Mouse (Mus musculus) induced T-regulatory cell, adult 2 months (primary cell): Measurements from ENCODE around the gene Dlx3.

Source experiments
- DNase-seq: peaks from one replicate; pipeline ENCODE4 v3.0.0-alpha.2; 2012; ENCODE audit warnings: low read depth

The Dlx3 gene

DNA sequence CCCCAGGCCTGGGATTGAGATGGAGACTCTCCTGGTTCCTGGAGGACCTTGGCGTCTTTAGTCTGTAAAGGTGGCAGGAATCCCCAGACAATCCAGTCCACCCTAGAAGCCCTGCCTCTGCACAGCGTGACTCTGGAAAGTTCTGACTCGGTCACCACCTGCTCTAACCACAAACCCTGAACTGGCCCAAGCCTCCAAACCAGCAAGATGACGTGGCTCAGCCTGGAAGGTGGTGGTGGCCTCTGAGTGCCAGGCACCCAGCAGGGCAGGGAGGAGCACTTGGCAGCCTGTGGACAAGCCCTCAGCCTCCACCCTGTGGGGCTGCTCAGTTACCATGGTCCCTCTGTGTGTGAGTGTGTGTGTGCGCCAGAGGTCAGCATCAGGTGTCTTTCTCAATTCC, 38.0 kb downstream of the Dlx3 start:
- no peak for DNase-seq

DNA sequence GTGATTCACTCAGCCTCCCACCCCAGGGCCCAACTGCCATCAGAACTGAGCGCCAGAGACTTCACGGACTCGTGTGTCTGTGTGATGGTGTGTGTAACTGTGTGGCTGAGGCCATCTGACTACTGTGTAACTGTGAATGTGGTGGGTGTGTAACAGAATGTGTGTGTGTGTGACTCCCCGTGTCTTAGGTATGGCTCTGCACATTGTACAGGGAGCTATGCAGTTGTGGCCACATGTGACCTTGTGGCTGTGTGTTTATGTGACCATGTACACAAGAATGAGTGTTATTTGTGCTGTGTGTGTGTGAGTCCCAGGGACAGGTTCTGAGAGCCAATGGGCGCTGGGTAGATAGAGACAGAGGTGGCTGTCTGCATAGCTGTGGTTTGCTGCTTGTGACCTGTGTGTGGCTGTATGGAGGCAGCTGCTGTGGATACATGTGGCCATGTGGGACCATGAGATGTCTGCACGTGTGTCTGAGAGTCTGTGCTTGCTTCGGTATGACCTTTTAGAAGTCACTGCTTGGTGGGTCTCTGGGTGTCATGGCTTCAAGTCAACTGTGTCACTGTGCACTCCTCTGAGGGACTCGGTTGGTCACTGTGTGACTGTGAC, 39.9 kb downstream of the Dlx3 start:
- DNase-seq, result no peak

DNA sequence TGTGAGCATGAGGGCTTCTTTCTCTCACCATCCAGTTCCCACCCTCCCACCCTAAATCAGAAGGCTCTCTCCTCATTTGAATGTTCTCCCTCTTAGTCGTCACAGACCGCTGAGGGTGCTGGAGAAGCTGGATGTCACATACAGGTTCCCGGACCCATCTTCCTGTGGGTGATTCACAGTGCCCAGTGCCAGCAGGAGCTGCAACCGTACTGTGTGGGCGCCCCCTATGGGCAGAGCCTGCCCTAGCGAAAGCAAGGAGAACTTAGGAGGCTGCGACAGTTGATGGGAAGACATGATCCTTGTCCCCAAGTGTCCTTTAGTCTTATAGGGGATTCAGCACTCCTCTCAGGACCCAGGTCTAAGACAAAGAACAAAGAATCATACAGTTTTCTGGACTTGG, 40.8 kb downstream of the Dlx3 start:
- peak; percentile 19 for DNase-seq

- no peak for DNase-seq
These were observed 41.8 kb downstream of the Dlx3 start for GRCm38 (mm10) chr11:95161708-95162107.

DNA sequence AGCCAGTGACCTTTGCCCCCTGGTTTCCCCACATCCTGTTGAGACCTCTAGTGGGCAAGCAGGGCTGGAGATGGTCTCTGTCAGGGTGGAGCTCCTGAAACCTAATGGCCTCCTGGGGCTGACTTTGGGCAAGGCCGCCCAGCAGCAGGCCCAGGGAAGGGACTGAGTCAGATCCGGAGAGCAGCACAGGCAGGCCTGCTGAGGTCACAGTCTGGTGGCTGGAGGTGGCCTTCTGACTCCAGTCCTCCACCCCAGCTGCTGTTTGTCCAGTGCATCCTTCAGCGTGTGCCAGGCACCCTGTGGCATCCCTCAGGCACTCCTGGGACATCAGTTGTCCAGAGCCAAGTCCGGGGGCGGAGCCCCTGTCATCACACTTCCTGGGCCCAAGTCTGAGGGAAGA, 45.9 kb downstream of the Dlx3 start:
- DNase-seq, result no peak
